Mouse (Mus musculus): ENCODE results near the gene Mdm2. TPM values are rescaled to one million over a fixed set of nuclear protein-coding genes. Genes with fewer than 3 reads are reported as not detected.

Mdm2 gene
- polyA plus RNA-seq, 1 experiment from 2014 or later, result 50.2 TPM

GRCm38 (mm10) chr10:117667663-117668507, 42.7 kb downstream of the Mdm2 start:
- Histone ChIP-seq H3K27ac (ENCODE audit: low read length) (no peak overlapping the region), H3K27me3 (ENCODE audit: control insufficient read depth, insufficient read depth, low read length) (no peaks in the 10 kb centered on the region), H3K4me1 (ENCODE audit: control insufficient read depth, insufficient read depth, low read length) (peaks cover 6% of the 10 kb centered on the region; the same call in 1 of the 2 replicates), H3K4me3 (ENCODE audit: low read depth, low read length) (no peak overlapping the region), H3K36me3 (ENCODE audit: control insufficient read depth, insufficient read depth, low read length) (no peaks in the 10 kb centered on the region), H3K9ac (replicated peaks; ENCODE audit: low read depth, low read length) (no peak overlapping the region), H3K9me3 (ENCODE audit: control insufficient read depth, low read depth, low read length) (no peaks in the 10 kb centered on the region), H3K4me2 (replicated peaks; ENCODE audit: low read depth, low read length) (no peak overlapping the region)
- WGBS, result 94% methylated on average over 28 of the region's 28 CpGs
- no peak for ATAC-seq (ENCODE audit: insufficient number of reproducible peaks, insufficient read depth, low FRiP score, low read depth)

GRCm38 (mm10) chr10:117666947-117667630, 43.5 kb downstream of the Mdm2 start:
- WGBS, result 91% methylated on average over 9 of the region's 9 CpGs
- Histone ChIP-seq H3K27me3 (ENCODE audit: control insufficient read depth, insufficient read depth, low read length) (no peaks in the 10 kb centered on the region), H3K9me3 (ENCODE audit: control insufficient read depth, low read depth, low read length) (no peaks in the 10 kb centered on the region), H3K27ac (ENCODE audit: low read length) (no peak overlapping the region), H3K9ac (replicated peaks; ENCODE audit: low read depth, low read length) (no peak overlapping the region), H3K4me2 (replicated peaks; ENCODE audit: low read depth, low read length) (no peak overlapping the region), H3K36me3 (ENCODE audit: control insufficient read depth, insufficient read depth, low read length) (no peaks in the 10 kb centered on the region), H3K4me3 (ENCODE audit: low read depth, low read length) (no peak overlapping the region), H3K4me1 (ENCODE audit: control insufficient read depth, insufficient read depth, low read length) (peaks cover 12% of the 10 kb centered on the region; the same call in 1 of the 2 replicates)
- ATAC-seq (ENCODE audit: insufficient number of reproducible peaks, insufficient read depth, low FRiP score, low read depth), result no peak

GRCm38 (mm10) chr10:117666361-117666760, 44.2 kb downstream of the Mdm2 start:
- H3K9me3 ChIP-seq (ENCODE audit: control insufficient read depth, low read depth, low read length), result no peaks in the 10 kb centered on the region
- no peak overlapping the region for H3K4me2 ChIP-seq (replicated peaks; ENCODE audit: low read depth, low read length)
- H3K4me3 ChIP-seq (ENCODE audit: low read depth, low read length), result no peak overlapping the region
- no peak overlapping the region for H3K27ac ChIP-seq (ENCODE audit: low read length)
- no peaks in the 10 kb centered on the region for H3K27me3 ChIP-seq (ENCODE audit: control insufficient read depth, insufficient read depth, low read length)
- peaks cover 12% of the 10 kb centered on the region; the same call in 1 of the 2 replicates for H3K4me1 ChIP-seq (ENCODE audit: control insufficient read depth, insufficient read depth, low read length)
- ATAC-seq (ENCODE audit: insufficient number of reproducible peaks, insufficient read depth, low FRiP score, low read depth), result no peak
- 90% methylated on average over 3 of the region's 3 CpGs for WGBS
- H3K36me3 ChIP-seq (ENCODE audit: control insufficient read depth, insufficient read depth, low read length), result no peaks in the 10 kb centered on the region
- no peak overlapping the region for H3K9ac ChIP-seq (replicated peaks; ENCODE audit: low read depth, low read length)

GRCm38 (mm10) chr10:117665376-117666275, 44.9 kb downstream of the Mdm2 start:
- H3K27ac ChIP-seq (ENCODE audit: low read length), result no peak overlapping the region
- H3K36me3 ChIP-seq (ENCODE audit: control insufficient read depth, insufficient read depth, low read length), result no peaks in the 10 kb centered on the region
- ATAC-seq (ENCODE audit: insufficient number of reproducible peaks, insufficient read depth, low FRiP score, low read depth), result no peak
- 68% methylated on average over 9 of the region's 9 CpGs for WGBS
- H3K9ac ChIP-seq (replicated peaks; ENCODE audit: low read depth, low read length), result no peak overlapping the region
- no peaks in the 10 kb centered on the region for H3K27me3 ChIP-seq (ENCODE audit: control insufficient read depth, insufficient read depth, low read length)
- peaks cover 12% of the 10 kb centered on the region; the same call in 1 of the 2 replicates for H3K4me1 ChIP-seq (ENCODE audit: control insufficient read depth, insufficient read depth, low read length)
- H3K4me3 ChIP-seq (ENCODE audit: low read depth, low read length), result no peak overlapping the region
- no peak overlapping the region for H3K4me2 ChIP-seq (replicated peaks; ENCODE audit: low read depth, low read length)
- H3K9me3 ChIP-seq (ENCODE audit: control insufficient read depth, low read depth, low read length), result no peaks in the 10 kb centered on the region

- H3K27ac ChIP-seq (ENCODE audit: low read length), result no peak overlapping the region
- ATAC-seq (ENCODE audit: insufficient number of reproducible peaks, insufficient read depth, low FRiP score, low read depth), result no peak
Measured at GRCm38 (mm10) chr10:117664926-117665209, 45.7 kb downstream of the Mdm2 start.

GRCm38 (mm10) chr10:117664208-117664925, 46.2 kb downstream of the Mdm2 start:
- no peak for ATAC-seq (ENCODE audit: insufficient number of reproducible peaks, insufficient read depth, low FRiP score, low read depth)
- Histone ChIP-seq H3K27ac (ENCODE audit: low read length) (peak overlapping the region; percentile 81; the same call in 1 of the 2 replicates), H3K36me3 (ENCODE audit: control insufficient read depth, insufficient read depth, low read length) (no peaks in the 10 kb centered on the region), H3K4me1 (ENCODE audit: control insufficient read depth, insufficient read depth, low read length) (peaks cover 12% of the 10 kb centered on the region; the same call in 1 of the 2 replicates), H3K4me2 (replicated peaks; ENCODE audit: low read depth, low read length) (peak overlapping the region; percentile 7; the same call in 1 of the 2 replicates), H3K4me3 (ENCODE audit: low read depth, low read length) (no peak overlapping the region), H3K9me3 (ENCODE audit: control insufficient read depth, low read depth, low read length) (no peaks in the 10 kb centered on the region), H3K27me3 (ENCODE audit: control insufficient read depth, insufficient read depth, low read length) (no peaks in the 10 kb centered on the region), H3K9ac (replicated peaks; ENCODE audit: low read depth, low read length) (no peak overlapping the region)
- WGBS, result 49% methylated on average over 14 of the region's 14 CpGs

More at GRCm38 (mm10) chr10:117664926-117665209, 45.7 kb downstream of the Mdm2 start:
- Histone ChIP-seq H3K4me1 (ENCODE audit: control insufficient read depth, insufficient read depth, low read length) (peaks cover 12% of the 10 kb centered on the region; the same call in 1 of the 2 replicates), H3K27me3 (ENCODE audit: control insufficient read depth, insufficient read depth, low read length) (no peaks in the 10 kb centered on the region), H3K36me3 (ENCODE audit: control insufficient read depth, insufficient read depth, low read length) (no peaks in the 10 kb centered on the region), H3K4me3 (ENCODE audit: low read depth, low read length) (no peak overlapping the region), H3K4me2 (replicated peaks; ENCODE audit: low read depth, low read length) (no peak overlapping the region), H3K9me3 (ENCODE audit: control insufficient read depth, low read depth, low read length) (no peaks in the 10 kb centered on the region), H3K9ac (replicated peaks; ENCODE audit: low read depth, low read length) (no peak overlapping the region)

GRCm38 (mm10) chr10:117663865-117664200, 46.7 kb downstream of the Mdm2 start:
- H3K27me3 ChIP-seq (ENCODE audit: control insufficient read depth, insufficient read depth, low read length), result no peaks in the 10 kb centered on the region
- 13% methylated on average over 9 of the region's 9 CpGs for WGBS
- peak; percentile 83 for ATAC-seq (ENCODE audit: insufficient number of reproducible peaks, insufficient read depth, low FRiP score, low read depth)
- no peaks in the 10 kb centered on the region for H3K36me3 ChIP-seq (ENCODE audit: control insufficient read depth, insufficient read depth, low read length)
- peaks cover 12% of the 10 kb centered on the region; the same call in 1 of the 2 replicates for H3K4me1 ChIP-seq (ENCODE audit: control insufficient read depth, insufficient read depth, low read length)
- H3K4me2 ChIP-seq (replicated peaks; ENCODE audit: low read depth, low read length), result peak overlapping the region; percentile 7
- no peak overlapping the region for H3K9ac ChIP-seq (replicated peaks; ENCODE audit: low read depth, low read length)
- no peaks in the 10 kb centered on the region for H3K9me3 ChIP-seq (ENCODE audit: control insufficient read depth, low read depth, low read length)
- H3K27ac ChIP-seq (ENCODE audit: low read length), result peak overlapping the region; percentile 81
- no peak overlapping the region for H3K4me3 ChIP-seq (ENCODE audit: low read depth, low read length)
